Mouse (Mus musculus): ENCODE measurements at regions not wholly inside any gene's neighbourhood (a gene's known extent, or its start where the extent isn't known, plus 50 kb on each side); places are given as distances from the start of the nearest gene placed in this dataset.
"Not testable (repeated sequence)": the region's sequence is repeated elsewhere in the genome, so short reads cannot be mapped to it uniquely, and the experiment has no call there.

DNA sequence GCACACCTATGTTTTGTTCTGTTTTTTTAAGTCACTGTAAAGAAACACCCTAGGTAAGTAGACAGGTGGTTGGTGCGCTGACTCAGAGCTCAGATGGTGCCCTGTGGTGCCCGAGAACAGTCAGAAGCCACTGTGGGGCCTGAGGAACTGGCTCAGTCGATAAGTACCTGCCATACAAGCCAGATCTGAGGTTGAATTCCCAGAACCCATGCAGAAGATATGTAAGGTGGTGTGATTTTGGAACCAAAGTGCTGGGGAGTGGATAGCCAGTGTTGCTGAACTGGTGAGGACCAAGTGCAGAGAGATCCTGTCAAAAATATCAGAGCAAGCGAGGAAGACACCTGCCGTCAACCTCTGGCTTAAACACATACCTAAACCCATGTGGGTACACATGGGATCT, 65.4 kb downstream of the Chst1 start:
- Histone ChIP-seq H3K9me3 (ENCODE audit: control insufficient read depth) (no peaks in the 10 kb centered on the region), H3K9ac (ENCODE audit: low read depth, low read length) (no peak overlapping the region), H3K27ac (ENCODE audit: low read depth, low read length) (no peak overlapping the region), H3K4me1 (replicated peaks; ENCODE audit: control insufficient read depth, insufficient read depth, low read length) (no peaks in the 10 kb centered on the region), H3K4me3 (ENCODE audit: low read depth, low read length) (no peak overlapping the region), H3K36me3 (ENCODE audit: control insufficient read depth, insufficient read depth) (no peaks in the 10 kb centered on the region), H3K4me2 (replicated peaks; ENCODE audit: low read depth) (no peak overlapping the region), H3K27me3 (replicated peaks; ENCODE audit: control insufficient read depth, insufficient read depth, low read length) (no peaks in the 10 kb centered on the region)
- TF ChIP-seq CTCF (IDR thresholded peaks at IDR 0.05; ENCODE audit: low read depth) = no peak
- no peak for ATAC-seq
- WGBS = 57% methylated on average over 5 of the region's 5 CpGs

DNA sequence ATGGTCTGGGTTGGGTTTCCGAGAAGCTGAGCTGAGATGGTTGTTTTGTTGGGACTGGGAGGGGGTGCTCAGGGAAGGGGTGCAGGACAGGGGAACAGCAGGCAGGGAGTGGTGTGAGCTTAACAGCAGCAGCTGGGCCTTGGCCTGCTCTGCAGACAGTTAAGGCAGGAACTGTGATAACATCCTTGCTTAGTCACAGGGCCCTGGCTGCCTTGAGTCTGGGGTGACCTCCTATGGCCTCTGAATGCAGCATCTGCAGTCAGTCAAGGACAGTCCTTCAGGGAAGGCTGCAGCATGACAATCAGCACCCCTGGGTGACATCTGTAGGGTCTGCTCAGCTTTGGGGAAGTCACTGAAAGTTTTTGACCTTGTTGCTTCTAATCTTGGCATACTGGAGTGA, 67.7 kb downstream of the Chst1 start:
- no peaks in the 10 kb centered on the region for H3K9me3 ChIP-seq (ENCODE audit: control insufficient read depth)
- no peak overlapping the region for H3K4me2 ChIP-seq (replicated peaks; ENCODE audit: low read depth)
- no peak for TF ChIP-seq CTCF (IDR thresholded peaks at IDR 0.05; ENCODE audit: low read depth)
- H3K4me1 ChIP-seq (replicated peaks; ENCODE audit: control insufficient read depth, insufficient read depth, low read length) = no peaks in the 10 kb centered on the region
- no peaks in the 10 kb centered on the region for H3K36me3 ChIP-seq (ENCODE audit: control insufficient read depth, insufficient read depth)
- 47% methylated on average over 1 of the region's 1 CpGs for WGBS
- H3K9ac ChIP-seq (ENCODE audit: low read depth, low read length) = no peak overlapping the region
- no peaks in the 10 kb centered on the region for H3K27me3 ChIP-seq (replicated peaks; ENCODE audit: control insufficient read depth, insufficient read depth, low read length)
- H3K4me3 ChIP-seq (ENCODE audit: low read depth, low read length) = no peak overlapping the region
- H3K27ac ChIP-seq (ENCODE audit: low read depth, low read length) = no peak overlapping the region
- ATAC-seq = no peak

DNA sequence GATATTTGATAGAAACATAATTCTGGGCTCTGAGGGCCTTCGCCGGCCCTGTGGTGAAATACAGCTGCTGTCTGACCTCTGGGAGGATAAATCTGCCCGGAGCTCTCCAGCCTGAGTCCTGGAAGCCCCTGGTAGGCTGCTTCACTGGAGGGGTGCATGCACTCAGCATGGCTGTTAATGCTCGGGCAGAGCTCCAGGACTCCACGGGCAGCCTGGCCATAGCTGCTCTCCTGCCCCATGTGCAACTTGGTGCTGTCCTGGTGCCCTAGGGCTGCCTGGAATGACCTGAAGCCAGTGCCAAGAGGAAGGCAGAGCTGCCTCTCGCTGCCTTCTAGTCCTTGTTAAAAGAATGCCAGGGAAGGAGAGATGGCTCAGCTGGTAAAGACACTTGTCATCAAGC, 68.2 kb downstream of the Chst1 start:
- no peak for ATAC-seq
- no peaks in the 10 kb centered on the region for H3K4me1 ChIP-seq (replicated peaks; ENCODE audit: control insufficient read depth, insufficient read depth, low read length)
- no peaks in the 10 kb centered on the region for H3K27me3 ChIP-seq (replicated peaks; ENCODE audit: control insufficient read depth, insufficient read depth, low read length)
- no peak overlapping the region for H3K4me3 ChIP-seq (ENCODE audit: low read depth, low read length)
- H3K27ac ChIP-seq (ENCODE audit: low read depth, low read length) = no peak overlapping the region
- 55% methylated on average over 6 of the region's 6 CpGs for WGBS
- no peak for TF ChIP-seq CTCF (IDR thresholded peaks at IDR 0.05; ENCODE audit: low read depth)
- no peak overlapping the region for H3K9ac ChIP-seq (ENCODE audit: low read depth, low read length)
- no peaks in the 10 kb centered on the region for H3K9me3 ChIP-seq (ENCODE audit: control insufficient read depth)
- H3K4me2 ChIP-seq (replicated peaks; ENCODE audit: low read depth) = no peak overlapping the region
- H3K36me3 ChIP-seq (ENCODE audit: control insufficient read depth, insufficient read depth) = no peaks in the 10 kb centered on the region

DNA sequence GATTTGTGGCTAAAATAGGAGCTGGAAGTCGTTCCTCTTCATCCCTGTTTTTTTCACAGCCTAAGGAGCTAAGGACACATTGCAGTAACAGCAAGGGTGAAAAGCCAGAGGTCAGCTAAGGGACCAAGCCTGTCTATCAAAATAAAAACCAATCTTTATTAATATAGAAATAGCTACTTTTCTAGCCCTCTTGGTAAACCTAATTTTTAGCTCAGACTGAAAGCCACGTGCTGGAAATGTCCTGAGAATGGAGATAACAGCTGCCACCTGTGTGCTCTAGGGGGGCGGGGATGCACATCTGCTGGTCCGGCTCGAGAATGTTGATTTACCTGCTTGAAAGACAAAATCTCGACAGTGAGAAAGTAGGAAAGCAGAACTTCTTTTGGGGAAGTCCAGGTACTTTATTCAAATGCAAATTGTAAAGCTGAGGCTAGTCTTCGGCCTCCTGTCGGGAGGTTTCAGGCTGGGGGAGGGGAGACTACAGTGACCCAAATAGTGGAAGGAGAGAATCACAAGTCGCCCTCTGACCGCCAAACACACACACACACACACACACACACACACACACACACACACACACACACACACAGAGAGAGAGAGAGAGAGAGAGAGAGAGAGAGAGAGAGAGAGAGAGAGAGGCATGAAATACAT, 70.0 kb downstream of the Chst1 start:
- H3K27me3 ChIP-seq (replicated peaks; ENCODE audit: control insufficient read depth, insufficient read depth, low read length); ATAC-seq: not testable (repeated sequence)

DNA sequence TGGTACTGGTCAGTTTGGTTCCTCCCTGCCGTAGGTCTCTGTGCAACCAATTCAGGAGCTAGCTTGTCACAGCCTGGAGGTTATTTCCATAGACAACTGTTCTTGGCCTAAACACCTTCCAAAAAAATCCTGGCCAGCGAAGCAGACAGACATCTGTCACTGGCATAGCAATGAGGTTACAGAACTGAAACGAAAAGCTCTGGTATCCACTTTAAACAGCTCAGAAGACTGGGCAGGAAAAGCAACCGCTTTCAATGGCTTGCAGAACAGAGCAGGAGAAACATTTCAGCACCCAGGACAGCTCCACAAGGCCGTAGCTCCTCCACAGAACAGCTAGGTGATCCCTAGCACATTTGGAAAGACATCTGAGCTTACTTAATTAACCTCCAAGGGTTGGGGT, 72.1 kb downstream of the Chst1 start:
- ATAC-seq = no peak
- TF ChIP-seq CTCF (IDR thresholded peaks at IDR 0.05; ENCODE audit: low read depth) = no peak
- H3K9me3 ChIP-seq (ENCODE audit: control insufficient read depth) = no peaks in the 10 kb centered on the region
- no peak overlapping the region for H3K9ac ChIP-seq (ENCODE audit: low read depth, low read length)
- WGBS = 34% methylated on average over 5 of the region's 5 CpGs
- no peaks in the 10 kb centered on the region for H3K27me3 ChIP-seq (replicated peaks; ENCODE audit: control insufficient read depth, insufficient read depth, low read length)
- no peak overlapping the region for H3K27ac ChIP-seq (ENCODE audit: low read depth, low read length)
- no peak overlapping the region for H3K4me3 ChIP-seq (ENCODE audit: low read depth, low read length)
- no peaks in the 10 kb centered on the region for H3K36me3 ChIP-seq (ENCODE audit: control insufficient read depth, insufficient read depth)
- no peaks in the 10 kb centered on the region for H3K4me1 ChIP-seq (replicated peaks; ENCODE audit: control insufficient read depth, insufficient read depth, low read length)
- H3K4me2 ChIP-seq (replicated peaks; ENCODE audit: low read depth) = no peak overlapping the region

More for the DNA sequence above, 70.0 kb downstream of the Chst1 start:
- not testable (repeated sequence) for H3K4me3 ChIP-seq (ENCODE audit: low read depth, low read length); H3K9me3 ChIP-seq (ENCODE audit: control insufficient read depth); H3K27ac ChIP-seq (ENCODE audit: low read depth, low read length); H3K4me2 ChIP-seq (replicated peaks; ENCODE audit: low read depth); H3K9ac ChIP-seq (ENCODE audit: low read depth, low read length); H3K36me3 ChIP-seq (ENCODE audit: control insufficient read depth, insufficient read depth); H3K4me1 ChIP-seq (replicated peaks; ENCODE audit: control insufficient read depth, insufficient read depth, low read length)
- 36% methylated on average over 9 of the region's 10 CpGs for WGBS

DNA sequence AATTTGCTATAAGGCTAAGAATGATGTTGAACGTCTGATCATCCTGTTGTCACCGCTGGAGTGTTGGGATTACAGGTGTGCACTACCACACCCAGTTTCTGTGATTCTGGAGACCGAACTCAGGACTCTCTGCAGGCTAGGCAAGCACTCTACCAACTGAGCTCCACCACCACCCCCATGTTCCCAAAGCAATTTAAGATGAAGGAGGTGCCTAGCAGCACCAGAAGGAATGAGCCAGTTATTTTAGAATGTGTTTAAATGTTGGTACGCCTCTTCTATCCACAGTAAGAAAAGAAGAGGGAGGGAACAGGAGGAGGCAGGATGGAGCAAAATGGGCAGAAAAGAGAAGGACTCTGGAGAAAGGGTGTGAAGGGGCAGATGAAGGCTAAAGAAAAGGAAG, 72.6 kb downstream of the Chst1 start:
- H3K27ac ChIP-seq (ENCODE audit: low read depth, low read length) = no peak overlapping the region
- no peak for TF ChIP-seq CTCF (IDR thresholded peaks at IDR 0.05; ENCODE audit: low read depth)
- no peak overlapping the region for H3K9ac ChIP-seq (ENCODE audit: low read depth, low read length)
- H3K36me3 ChIP-seq (ENCODE audit: control insufficient read depth, insufficient read depth) = no peaks in the 10 kb centered on the region
- 61% methylated on average over 4 of the region's 4 CpGs for WGBS
- H3K27me3 ChIP-seq (replicated peaks; ENCODE audit: control insufficient read depth, insufficient read depth, low read length) = no peaks in the 10 kb centered on the region
- H3K4me3 ChIP-seq (ENCODE audit: low read depth, low read length) = no peak overlapping the region
- no peak for ATAC-seq
- H3K4me2 ChIP-seq (replicated peaks; ENCODE audit: low read depth) = no peak overlapping the region
- H3K9me3 ChIP-seq (ENCODE audit: control insufficient read depth) = no peaks in the 10 kb centered on the region
- H3K4me1 ChIP-seq (replicated peaks; ENCODE audit: control insufficient read depth, insufficient read depth, low read length) = no peaks in the 10 kb centered on the region

Measured in intestine, postnatal 0 days (tissue).